8 mouse cellular contexts compared by ENCODE assay signal in genomic region chr4:62359256-62359775, GRCm38 (mm10). TPM values are rescaled to one million over a fixed set of nuclear protein-coding genes. Genes with fewer than 3 reads are reported as not detected.
DNase-seq lines count a peak whose midpoint lies in the region; ATAC-seq and TF ChIP-seq lines count a peak whose summit lies in the region.

No protein-coding gene starts in this region.

- H3K4me2 ChIP-seq in intestine, embryonic 15.5 days (replicated peaks): peak overlapping the region; percentile 60
- peak overlapping the region; percentile 56 for H3K4me2 ChIP-seq in neural tube, embryonic 14.5 days (ENCODE audit: low read depth, low read length)

- H3K36me3 ChIP-seq in intestine, embryonic 15.5 days: no peaks in the 10 kb centered on the region
- no peaks in the 10 kb centered on the region for H3K36me3 ChIP-seq in neural tube, embryonic 14.5 days (ENCODE audit: control insufficient read depth, insufficient read depth, low read length)

- no peak for ATAC-seq in intestine, embryonic 15.5 days
- no peak for ATAC-seq in neural tube, embryonic 14.5 days (ENCODE audit: low read depth)
- no peak for ATAC-seq in monocyte, adult 5-6 weeks (replicated peaks; ENCODE audit: insufficient number of reproducible peaks, low FRiP score, low TSS enrichment, poor library complexity, severe bottlenecking)

- H3K9me3 ChIP-seq in intestine, embryonic 15.5 days: no peaks in the 10 kb centered on the region
- no peaks in the 10 kb centered on the region for H3K9me3 ChIP-seq in neural tube, embryonic 14.5 days (ENCODE audit: control insufficient read depth, low read length)

- TF ChIP-seq CTCF in layer of hippocampus, adult 2 months (conservative IDR thresholded peaks at IDR 0.05): no peak
- TF ChIP-seq CTCF in brain, embryonic 14.5 days (IDR thresholded peaks at IDR 0.05; ENCODE audit: borderline replicate concordance, extremely low read depth, insufficient read depth, insufficient read length): no peak

- 47% methylated on average over 7 of the region's 7 CpGs for WGBS in intestine, embryonic 15.5 days
- WGBS in neural tube, embryonic 14.5 days: 50% methylated on average over 7 of the region's 7 CpGs

- peak overlapping the region; percentile 83 for H3K9ac ChIP-seq in intestine, embryonic 15.5 days
- 0 out of 2 replicates have a peak overlapping the region, but pooled peaks have one; percentile 22 for H3K9ac ChIP-seq in neural tube, embryonic 14.5 days (replicated peaks; ENCODE audit: low read depth, low read length)

- peak overlapping the region; percentile 94 for H3K27ac ChIP-seq in layer of hippocampus, adult 2 months
- 0 out of 2 replicates have a peak overlapping the region, but pooled peaks have one; percentile 32 for H3K27ac ChIP-seq in intestine, embryonic 15.5 days
- no peak overlapping the region for H3K27ac ChIP-seq in neural tube, embryonic 14.5 days (ENCODE audit: low read depth, low read length)

- no peaks in the 10 kb centered on the region for H3K27me3 ChIP-seq in intestine, embryonic 15.5 days (replicated peaks)
- no peaks in the 10 kb centered on the region for H3K27me3 ChIP-seq in neural tube, embryonic 14.5 days (ENCODE audit: control insufficient read depth, insufficient read depth, low read length)

- peak overlapping the region; percentile 92 for H3K4me3 ChIP-seq in layer of hippocampus, adult 2 months
- peak overlapping the region; percentile 85 for H3K4me3 ChIP-seq in intestine, embryonic 15.5 days (replicated peaks)
- peak overlapping the region; percentile 76 for H3K4me3 ChIP-seq in neural tube, embryonic 14.5 days (ENCODE audit: low read depth, low read length)

- no peak for DNase-seq in layer of hippocampus, adult 2 months (ENCODE audit: low spot score in 2 of 2)
- DNase-seq in layer of hippocampus, postnatal 25 days (ENCODE audit: extremely low spot score in 1 of 2, low spot score in 1 of 2): no peak
- peak; percentile 6 for DNase-seq in brain, embryonic 14.5 days (ENCODE audit: low read depth)
- DNase-seq in frontal cortex, postnatal 25 days (ENCODE audit: low spot score in 2 of 2): no peak
- no peak for DNase-seq in cerebellum, adult 11 months

- no peak for TF ChIP-seq POLR2A in brain, embryonic 14.5 days (IDR thresholded peaks at IDR 0.05; ENCODE audit: borderline replicate concordance, extremely low read depth, insufficient read depth, insufficient read length, poor library complexity, severe bottlenecking)

- H3K4me1 ChIP-seq in intestine, embryonic 15.5 days (replicated peaks): 0 out of 2 replicates have a peak, but pooled peaks cover 6% of the 10 kb centered on the region
- peaks cover 14% of the 10 kb centered on the region; the same call in 1 of the 2 replicates for H3K4me1 ChIP-seq in neural tube, embryonic 14.5 days (ENCODE audit: control insufficient read depth, insufficient read depth, low read length)

RNA-seq across cellular contexts. Expression of gene Fkbp15, which starts 1.0 kb away (rescaled TPM):
- 10 to 100 TPM; 41.1 to 43.4 TPM for total RNA-seq in layer of hippocampus, adult 2 months (2021)
- total RNA-seq in layer of hippocampus, postnatal 25 days (2021): 10 to 100 TPM; 38.1 to 44.2 TPM
- 22.3 and 22.4 TPM in 2 replicates for polyA plus RNA-seq in brain, embryonic 14.5 days (2012; rRNA removed)
- polyA plus RNA-seq in intestine, embryonic 15.5 days (2015; fragmentation: Nextera tagmentation; extraction: Ambion mirVana): 23.7 and 24.7 TPM in 2 replicates
- 24.1 and 26.7 TPM in 2 replicates for polyA plus RNA-seq in neural tube, embryonic 14.5 days (2014; fragmentation: Nextera tagmentation; extraction: Ambion mirVana)
- total RNA-seq in monocyte, adult 5-6 weeks (2017): 94.1 to 128 TPM (median 123 TPM) in 3 replicates

RNA-seq across cellular contexts. Expression of gene Slc31a1, which starts 1.2 kb away (rescaled TPM):
- 10 to 100 TPM; 11.7 to 11.9 TPM for total RNA-seq in layer of hippocampus, adult 2 months (2021)
- total RNA-seq in layer of hippocampus, postnatal 25 days (2021): 10 to 100 TPM; 16.2 to 16.8 TPM
- 30.0 and 32.3 TPM in 2 replicates for polyA plus RNA-seq in brain, embryonic 14.5 days (2012; rRNA removed)
- 96.6 and 102 TPM in 2 replicates for polyA plus RNA-seq in intestine, embryonic 15.5 days (2015; fragmentation: Nextera tagmentation; extraction: Ambion mirVana)
- 26.3 and 32.1 TPM in 2 replicates for polyA plus RNA-seq in neural tube, embryonic 14.5 days (2014; fragmentation: Nextera tagmentation; extraction: Ambion mirVana)
- 10.2 to 14.9 TPM (median 13.8 TPM) in 3 replicates for total RNA-seq in monocyte, adult 5-6 weeks (2017)

RNA-seq across cellular contexts. Expression of gene Cdc26, which starts 49.1 kb away (rescaled TPM):
- 10 to 100 TPM; 49.0 to 51.3 TPM for total RNA-seq in layer of hippocampus, adult 2 months (2021)
- 10 to 100 TPM; 43.0 to 51.1 TPM for total RNA-seq in layer of hippocampus, postnatal 25 days (2021)
- 84.0 and 92.6 TPM in 2 replicates for polyA plus RNA-seq in brain, embryonic 14.5 days (2012; rRNA removed)
- polyA plus RNA-seq in intestine, embryonic 15.5 days (2015; fragmentation: Nextera tagmentation; extraction: Ambion mirVana): 138 and 147 TPM in 2 replicates
- polyA plus RNA-seq in neural tube, embryonic 14.5 days (2014; fragmentation: Nextera tagmentation; extraction: Ambion mirVana): 77.1 and 85.8 TPM in 2 replicates
- total RNA-seq in monocyte, adult 5-6 weeks (2017): 40.8 to 57.0 TPM (median 49.4 TPM) in 3 replicates

RNA-seq across cellular contexts. Expression of gene Prpf4, which starts 49.3 kb away (rescaled TPM):
- total RNA-seq in layer of hippocampus, adult 2 months (2021): 10 to 100 TPM; 13.2 to 13.3 TPM
- 10 to 100 TPM; 12.4 to 12.6 TPM for total RNA-seq in layer of hippocampus, postnatal 25 days (2021)
- polyA plus RNA-seq in brain, embryonic 14.5 days (2012; rRNA removed): 23.4 and 26.7 TPM in 2 replicates
- 17.3 and 18.7 TPM in 2 replicates for polyA plus RNA-seq in intestine, embryonic 15.5 days (2015; fragmentation: Nextera tagmentation; extraction: Ambion mirVana)
- 15.3 and 18.4 TPM in 2 replicates for polyA plus RNA-seq in neural tube, embryonic 14.5 days (2014; fragmentation: Nextera tagmentation; extraction: Ambion mirVana)
- total RNA-seq in monocyte, adult 5-6 weeks (2017): 10.7 to 14.9 TPM (median 11.4 TPM) in 3 replicates
